Mouse (Mus musculus) left cerebral cortex, adult 2 months (tissue): ENCODE measurements around the gene Tubgcp2. TPM values are rescaled to one million over a fixed set of nuclear protein-coding genes. Genes with fewer than 3 reads are reported as not detected.

Experiments used
- DNase-seq, 2 experiments: peaks; one replicate each; pipeline ENCODE4 v3.0.0; 2021 to 2022; ENCODE audit warnings: low spot score in 2 of 2, mixed read lengths in 1 of 2; ENCODE audit errors: extremely low spot score in 1 of 2
- H3K27ac ChIP-seq: fragments of 200-600 bp; 2 replicates; pipeline ENCODE4 v1.8.1; 2022
- H3K4me3 ChIP-seq: fragments of 200-600 bp; 2 replicates; pipeline ENCODE4 v1.8.1; 2022
- CTCF ChIP-seq: fragments of 200-600 bp; IDR thresholded peaks from 2 replicates; pipeline ENCODE4 v1.8.1; 2022; ENCODE audit warnings: antibody characterized with exemption, mild to moderate bottlenecking, moderate library complexity
- intact Hi-C: fragments of 180-260 bp; cut with DNase I; formaldehyde crosslinking; loops from one replicate; pipeline ENCODE4 v1.15.1; 2025
- total RNA-seq, 2 experiments: library from RNA; stranded (reverse); gene quantifications; 2 replicates each; pipeline ENCODE4 v1.2.3; 2021

The Tubgcp2 gene
- total RNA-seq, 2 experiments from 2014 or later: 34.4 to 35.0 TPM

DNA sequence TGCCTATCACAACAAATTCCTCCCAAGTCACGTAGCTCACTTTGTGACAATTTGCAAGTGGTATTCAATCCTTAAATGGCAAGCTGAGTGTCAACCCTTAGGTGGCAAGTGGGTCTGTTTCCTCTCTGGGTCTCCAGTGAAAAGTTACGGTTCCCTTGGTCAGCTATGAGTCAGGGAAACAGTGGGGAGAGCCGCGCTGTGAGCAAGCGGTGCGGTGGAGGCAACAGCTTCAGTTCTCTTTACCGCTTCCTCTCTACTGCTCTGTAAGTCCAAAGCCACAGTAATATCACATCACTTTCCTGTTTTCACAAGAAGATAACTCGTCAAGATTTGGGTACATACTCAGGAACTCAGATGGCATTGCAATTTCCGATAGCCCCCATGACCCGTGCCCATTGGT, 62.2 kb downstream of the Tubgcp2 start:
- TF ChIP-seq CTCF: no peak
- H3K27ac ChIP-seq: no peak overlapping the region
- no peak for DNase-seq
- intact Hi-C loops: no loop called here
- H3K4me3 ChIP-seq: no peak overlapping the region

DNA sequence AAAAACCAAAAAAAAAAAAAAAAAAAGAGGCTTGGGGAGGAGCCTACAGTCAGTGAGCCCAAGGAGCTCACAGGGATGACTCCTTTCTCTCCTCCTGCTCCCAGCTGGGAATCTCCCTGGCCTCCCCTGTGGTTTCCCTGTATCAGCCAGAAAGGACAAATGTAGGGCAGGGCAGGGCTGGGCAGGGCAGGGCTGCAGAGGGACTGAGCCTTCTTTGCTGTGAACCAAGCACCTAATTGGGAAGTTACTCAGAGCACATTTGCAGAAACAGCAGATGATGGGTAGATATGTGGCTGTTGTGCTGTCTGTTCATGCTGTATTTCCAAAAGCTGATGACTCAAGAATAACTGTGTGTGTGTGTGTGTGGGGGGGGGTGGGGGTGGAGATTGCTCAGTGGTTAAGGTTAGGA, 63.5 kb downstream of the Tubgcp2 start:
- H3K4me3 ChIP-seq: no peak overlapping the region
- H3K27ac ChIP-seq: no peak overlapping the region
- intact Hi-C loops: no loop called here
- no peak for TF ChIP-seq CTCF
- no peak for DNase-seq

DNA sequence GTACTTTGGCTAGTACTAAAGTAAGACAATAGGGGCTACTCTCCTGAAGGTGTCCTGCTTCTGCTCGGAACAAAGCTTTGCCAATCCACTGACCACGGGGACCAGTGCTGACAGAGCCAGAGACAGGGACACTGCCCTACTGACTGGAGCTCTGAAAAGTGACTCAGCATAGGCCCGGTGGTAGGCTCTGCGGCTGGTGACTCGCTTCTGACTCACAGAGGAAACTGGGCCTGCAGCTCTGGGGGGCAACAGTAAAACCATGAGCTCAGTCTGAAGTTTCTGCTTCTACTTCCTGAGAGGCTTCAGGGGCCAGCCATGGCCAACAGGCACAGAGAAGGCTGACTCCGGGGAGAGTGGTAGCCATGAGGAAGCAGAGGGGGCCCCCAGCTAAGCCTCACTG, 65.0 kb downstream of the Tubgcp2 start:
- intact Hi-C loops: no loop called here
- DNase-seq: no peak
- no peak for TF ChIP-seq CTCF
- no peak overlapping the region for H3K27ac ChIP-seq
- no peak overlapping the region for H3K4me3 ChIP-seq

DNA sequence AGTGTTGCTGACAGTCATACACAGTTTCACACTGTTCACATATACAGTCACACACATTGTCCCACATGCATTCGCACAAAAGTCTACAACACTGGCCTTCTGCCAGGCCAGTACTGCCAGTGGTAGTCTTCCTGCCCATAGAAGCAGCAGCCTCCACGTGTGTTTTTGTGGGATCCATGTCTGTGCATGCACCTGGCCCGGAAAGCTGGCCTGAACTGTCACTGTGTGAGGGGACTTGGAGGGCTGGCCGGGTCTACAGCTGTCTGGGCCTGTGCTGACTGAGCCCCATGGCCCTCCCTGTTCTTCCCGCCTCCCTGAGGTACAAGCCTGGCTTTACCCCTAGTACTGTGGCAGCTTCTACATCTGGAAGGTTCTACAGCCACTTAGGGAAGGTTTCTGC, 65.5 kb downstream of the Tubgcp2 start:
- no peak for DNase-seq
- intact Hi-C loops: no loop called here
- Histone ChIP-seq H3K4me3 (no peak overlapping the region), H3K27ac (no peak overlapping the region)
- TF ChIP-seq CTCF: no peak

DNA sequence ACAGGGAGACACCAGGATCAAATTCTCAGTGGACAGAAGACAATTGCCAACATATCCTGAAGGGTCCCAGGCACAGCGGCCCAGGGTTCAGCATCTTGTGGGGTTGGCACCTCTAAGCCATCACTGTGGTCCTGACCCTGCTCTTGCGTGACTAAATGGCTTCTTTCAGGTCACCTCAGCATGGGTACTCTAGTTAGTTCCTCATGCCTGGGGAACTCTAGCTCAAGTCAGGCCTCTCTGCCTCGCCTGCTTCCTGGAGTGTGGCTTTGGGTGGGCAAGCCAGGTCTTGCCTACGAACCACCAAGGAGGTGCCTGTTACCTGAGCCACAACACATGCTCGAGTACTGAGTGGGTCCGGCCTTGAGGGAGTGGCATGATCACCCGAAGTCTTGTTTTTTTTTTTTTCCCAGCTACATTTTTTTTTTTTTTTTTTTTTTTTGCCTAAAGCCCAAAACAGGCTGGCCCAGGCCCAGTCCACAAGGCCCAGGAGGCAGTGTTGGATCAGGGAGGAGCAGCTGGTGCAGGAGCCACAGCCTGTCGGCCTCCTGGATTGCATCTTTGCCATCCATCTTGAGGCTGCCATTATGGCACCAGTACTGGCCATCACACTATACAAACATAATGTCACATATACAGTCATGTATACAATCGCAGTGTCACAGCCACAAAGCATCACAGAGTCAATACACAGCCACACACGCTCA, 66.1 kb downstream of the Tubgcp2 start:
- Histone ChIP-seq H3K4me3 (no peak overlapping the region), H3K27ac (no peak overlapping the region)
- intact Hi-C loops: no loop called here
- DNase-seq: no peak
- no peak for TF ChIP-seq CTCF

DNA sequence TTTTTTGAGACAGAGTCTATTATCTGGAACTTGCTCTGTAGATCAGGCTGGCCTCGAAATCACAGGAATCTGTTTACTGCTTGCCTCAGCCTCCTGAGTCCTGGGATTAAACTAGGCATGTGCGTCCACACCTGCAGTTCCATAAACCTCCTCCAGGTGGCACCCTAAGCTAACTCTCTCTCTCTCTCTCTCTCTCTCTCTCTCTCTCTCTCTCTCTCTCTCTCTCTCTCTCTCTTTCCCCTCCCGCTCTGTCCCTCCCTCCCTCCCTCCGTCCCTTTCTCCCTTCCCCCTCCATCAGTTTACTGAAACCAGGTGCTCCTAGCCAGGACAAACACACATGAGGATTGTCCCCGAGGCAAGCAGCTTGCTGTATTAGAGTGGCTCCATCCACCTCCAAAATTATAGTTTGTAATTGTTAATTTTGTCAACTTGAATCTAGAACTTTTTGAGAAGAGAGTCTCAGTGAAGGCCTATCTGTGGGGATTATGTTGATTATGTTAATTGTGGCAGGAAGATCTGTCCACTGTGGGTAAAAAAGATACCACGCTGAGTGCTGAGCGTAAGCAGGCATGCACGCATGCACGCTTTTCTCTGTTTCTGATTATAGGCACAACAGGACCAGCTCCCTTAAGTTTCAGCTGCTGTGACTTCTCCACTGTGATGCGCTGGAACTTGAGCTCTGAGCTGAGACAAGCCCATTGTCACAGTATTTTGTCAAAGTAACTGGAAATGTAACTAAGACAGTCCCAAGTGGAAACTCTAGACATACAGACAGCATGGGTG, 66.9 kb downstream of the Tubgcp2 start:
- peak; percentile 78 for TF ChIP-seq CTCF
- Histone ChIP-seq H3K4me3 (no peak overlapping the region), H3K27ac (no peak overlapping the region)
- intact Hi-C loops: loop anchor here (1.0 to 5.0 kb wide), 3 partner anchors 25 to 173 kb away; no protein-coding TSS in a partner anchor
- DNase-seq: peak; percentile 83 to 87

DNA sequence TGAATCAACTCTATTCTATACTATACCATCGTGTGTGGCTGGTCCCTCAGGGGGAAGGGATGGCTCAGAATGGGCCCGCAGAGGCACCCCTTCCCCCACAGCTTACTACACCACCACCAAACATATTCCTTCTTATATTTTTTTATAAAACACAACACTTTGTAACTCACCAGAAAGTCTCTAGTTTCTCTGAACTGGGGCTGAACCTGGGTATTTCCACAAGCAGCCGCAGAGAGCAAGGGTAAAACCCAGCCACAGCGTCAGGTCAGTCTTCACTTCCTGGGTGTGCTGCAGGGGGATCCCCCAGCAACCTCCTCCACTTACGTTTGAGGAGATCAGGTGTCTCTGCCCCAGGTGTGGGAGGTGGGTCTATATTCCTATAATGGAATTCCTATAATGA, 68.0 kb downstream of the Tubgcp2 start:
- no peak for TF ChIP-seq CTCF
- DNase-seq: no peak
- H3K4me3 ChIP-seq: no peak overlapping the region
- intact Hi-C loops: loop anchor here (5.0 kb wide), 1 partner anchor 174 kb away; no protein-coding TSS in a partner anchor
- H3K27ac ChIP-seq: no peak overlapping the region

DNA sequence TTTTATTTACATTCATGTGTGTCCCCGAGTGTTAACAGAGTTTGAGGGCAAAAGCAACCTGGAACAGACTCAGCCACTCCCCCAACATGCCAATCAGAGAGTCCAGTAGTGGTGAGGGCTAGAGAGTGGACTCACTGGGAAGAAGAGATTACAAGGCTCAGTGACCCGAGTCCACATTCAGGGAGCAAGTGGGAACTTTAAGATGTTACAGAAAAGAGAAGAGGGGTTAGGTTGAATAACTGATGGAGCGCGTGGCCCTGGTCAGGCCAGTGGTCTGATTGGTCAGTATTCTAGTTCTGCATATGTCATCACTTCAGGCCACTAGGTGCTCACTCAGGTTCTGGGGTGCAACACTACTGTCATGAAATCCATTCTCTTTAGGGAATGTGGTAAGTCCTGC, 69.3 kb downstream of the Tubgcp2 start:
- intact Hi-C loops: loop anchor here (5.0 kb wide), 1 partner anchor 175 kb away; no protein-coding TSS in a partner anchor
- Histone ChIP-seq H3K4me3 (no peak overlapping the region), H3K27ac (no peak overlapping the region)
- TF ChIP-seq CTCF: no peak
- no peak for DNase-seq

DNA sequence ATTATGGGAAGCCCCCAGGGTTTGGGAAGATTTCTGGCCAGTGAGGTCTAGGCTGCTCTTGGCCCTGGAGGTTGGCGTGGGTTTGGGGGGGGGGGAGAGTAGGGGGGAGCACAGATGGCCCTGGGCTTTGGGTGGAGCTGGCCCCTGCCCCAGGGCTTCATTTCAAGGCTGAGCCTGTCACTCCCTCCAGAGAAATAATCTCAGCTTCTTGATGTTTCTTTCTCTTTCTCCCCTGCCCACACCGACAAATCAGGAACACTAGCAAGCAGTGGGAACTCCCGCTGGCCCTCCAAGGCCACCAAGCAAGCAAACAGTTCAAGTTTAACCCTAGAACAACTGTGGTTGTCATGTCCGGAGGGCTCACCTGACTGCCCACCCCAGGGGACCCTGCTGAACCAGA, 72.7 kb downstream of the Tubgcp2 start:
- no peak overlapping the region for H3K4me3 ChIP-seq
- DNase-seq: no peak
- intact Hi-C loops: no loop called here
- TF ChIP-seq CTCF: no peak
- no peak overlapping the region for H3K27ac ChIP-seq

DNA sequence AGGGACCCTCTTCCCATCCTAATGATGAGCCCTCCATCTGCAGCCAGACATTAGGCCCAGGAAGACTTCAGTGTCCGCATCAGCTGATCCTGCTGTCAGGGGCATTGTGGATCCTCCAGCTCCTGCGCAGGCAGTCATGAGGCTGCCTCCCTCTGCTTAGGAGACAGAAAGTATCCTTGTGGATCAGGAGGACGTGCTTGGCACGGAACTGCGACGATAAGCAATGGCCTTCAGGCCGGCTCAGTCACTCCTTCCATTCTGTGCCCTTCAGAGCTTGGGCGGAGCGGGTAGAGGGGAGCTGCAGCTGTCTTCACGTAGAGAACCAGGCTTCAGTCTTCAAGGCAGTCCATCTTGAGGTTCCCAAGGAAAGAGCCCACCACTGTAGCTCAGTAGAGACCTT, 75.3 kb downstream of the Tubgcp2 start:
- Histone ChIP-seq H3K4me3 (no peak overlapping the region), H3K27ac (no peak overlapping the region)
- TF ChIP-seq CTCF: no peak
- intact Hi-C loops: no loop called here
- DNase-seq: no peak

DNA sequence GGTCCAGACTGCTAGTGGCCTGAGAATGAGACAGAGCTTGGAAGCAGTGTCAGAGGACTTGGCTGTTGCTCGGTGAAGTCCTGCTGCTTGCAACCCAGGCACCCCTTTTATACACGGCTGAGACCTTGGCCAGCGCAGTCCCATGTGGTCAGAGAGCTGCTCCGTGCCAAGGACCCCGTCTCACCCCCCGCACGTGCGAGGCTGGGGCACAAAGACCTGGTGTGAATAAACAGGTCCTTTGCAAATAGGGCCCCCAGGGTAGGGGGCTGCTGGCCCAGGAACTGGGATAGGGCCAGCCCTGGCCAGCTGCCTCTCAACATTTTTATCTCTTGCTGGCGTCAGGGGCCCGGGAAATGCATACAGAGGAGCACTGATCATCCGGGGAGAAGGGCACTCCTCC, 78.5 kb downstream of the Tubgcp2 start:
- no peak overlapping the region for H3K4me3 ChIP-seq
- TF ChIP-seq CTCF: no peak
- intact Hi-C loops: no loop called here
- H3K27ac ChIP-seq: no peak overlapping the region
- DNase-seq: no peak

DNA sequence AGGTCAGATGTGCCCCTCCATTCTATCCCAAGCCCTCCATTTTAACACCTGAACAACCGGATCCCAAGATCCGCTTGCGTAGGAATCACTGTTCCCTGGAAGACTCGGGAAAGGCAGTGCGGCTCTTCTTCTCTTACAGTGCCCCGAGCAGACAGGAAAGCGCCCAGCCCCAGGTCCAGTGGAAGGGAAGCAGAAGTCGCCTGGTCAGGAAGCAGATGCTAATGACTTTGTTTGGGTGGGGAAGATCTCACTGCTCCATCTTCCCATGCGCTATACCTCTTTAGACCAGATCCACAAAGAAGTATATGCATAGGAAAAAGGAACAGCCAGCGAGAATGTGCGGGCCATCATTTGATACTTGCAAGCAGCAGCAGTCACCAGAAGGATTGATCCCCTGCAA, 79.0 kb downstream of the Tubgcp2 start:
- no peak overlapping the region for H3K4me3 ChIP-seq
- TF ChIP-seq CTCF: no peak
- DNase-seq: no peak
- H3K27ac ChIP-seq: no peak overlapping the region
- intact Hi-C loops: no loop called here
